Mouse (Mus musculus) left cerebral cortex, adult 2 months (tissue): ENCODE results near the gene Nek11. TPM values are rescaled to one million over a fixed set of nuclear protein-coding genes. Genes with fewer than 3 reads are reported as not detected.

Experiments
- DNase-seq, 2 experiments: peaks; one replicate each; pipeline ENCODE4 v3.0.0; 2021 to 2022; ENCODE audit warnings: low spot score in 2 of 2, mixed read lengths in 1 of 2; ENCODE audit errors: extremely low spot score in 1 of 2
- H3K27ac ChIP-seq: fragments of 200-600 bp; 2 replicates; pipeline ENCODE4 v1.8.1; 2022
- H3K4me3 ChIP-seq: fragments of 200-600 bp; 2 replicates; pipeline ENCODE4 v1.8.1; 2022
- CTCF ChIP-seq: fragments of 200-600 bp; IDR thresholded peaks from 2 replicates; pipeline ENCODE4 v1.8.1; 2022; ENCODE audit warnings: antibody characterized with exemption, mild to moderate bottlenecking, moderate library complexity
- intact Hi-C: fragments of 180-260 bp; cut with DNase I; formaldehyde crosslinking; loops from one replicate; pipeline ENCODE4 v1.15.1; 2025
- total RNA-seq, 2 experiments: library from RNA; stranded (reverse); gene quantifications; 2 replicates each; pipeline ENCODE4 v1.2.3; 2021

The Nek11 gene
- total RNA-seq, 2 experiments from 2014 or later: 1.0 to 1.6 TPM

DNA sequence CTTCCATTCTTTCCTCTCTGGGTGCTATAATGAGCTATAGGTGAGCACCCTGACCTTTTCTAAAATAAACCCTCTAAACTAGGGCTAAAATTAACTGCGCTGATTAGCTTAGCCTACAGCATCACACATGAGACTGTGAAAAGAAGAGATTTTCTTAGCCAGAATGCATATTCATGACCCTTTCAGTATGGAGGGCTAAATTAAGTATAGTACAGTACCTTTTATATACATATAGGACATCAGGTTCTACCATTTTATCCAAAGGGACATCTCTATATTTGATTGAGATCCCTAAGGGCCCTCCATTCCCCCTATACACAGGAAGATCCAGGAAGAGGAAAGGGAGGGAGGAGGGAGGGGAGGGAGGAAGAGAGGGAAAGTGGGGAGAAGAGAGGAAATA lies 141.2 kb downstream of the Nek11 start:
- H3K4me3 ChIP-seq: no peak overlapping the region
- TF ChIP-seq CTCF: no peak
- intact Hi-C loops: loop anchor here (2.0 to 10.0 kb wide), 4 partner anchors 21 to 121 kb away; no protein-coding TSS in a partner anchor
- no peak for DNase-seq
- peak overlapping the region; percentile 71 for H3K27ac ChIP-seq

DNA sequence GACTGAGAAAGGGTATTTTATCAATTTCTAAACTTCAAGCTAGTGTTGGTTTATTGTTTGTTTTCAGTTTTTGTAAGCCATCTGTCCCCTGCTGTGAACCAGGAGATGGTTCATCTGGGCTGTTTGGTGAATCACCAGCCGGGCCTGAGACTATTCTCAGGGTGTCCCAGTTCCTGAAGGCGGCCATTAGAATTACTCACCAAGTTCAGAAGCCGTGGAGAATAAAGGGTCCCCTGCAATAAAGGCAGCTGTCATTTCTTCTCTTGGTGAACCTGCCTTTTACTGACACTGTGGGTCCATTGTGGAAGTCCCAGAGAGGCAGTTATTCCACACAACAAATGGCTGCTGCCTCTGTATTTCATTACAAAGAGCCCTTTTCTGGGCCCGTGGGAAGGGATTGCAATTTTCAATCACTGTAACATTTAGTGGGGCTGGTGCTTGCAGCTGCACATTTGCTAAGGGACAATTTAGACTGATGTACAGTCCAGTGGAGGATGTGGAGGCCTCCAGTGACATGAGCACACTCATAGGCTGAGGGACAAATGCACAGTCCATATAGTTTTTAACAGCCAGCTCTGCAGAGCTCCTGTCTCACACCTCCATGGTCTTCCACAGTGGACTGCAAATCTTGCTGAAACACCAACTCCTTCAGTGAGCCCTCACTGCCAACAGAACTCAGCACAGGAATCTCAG lies 142.8 kb downstream of the Nek11 start:
- Histone ChIP-seq H3K4me3 (no peak overlapping the region), H3K27ac (peak overlapping the region; percentile 70)
- intact Hi-C loops: loop anchor here (5.0 to 10.0 kb wide), 2 partner anchors 115 to 122 kb away; no protein-coding TSS in a partner anchor
- DNase-seq: peak; percentile 13 to 18
- no peak for TF ChIP-seq CTCF

DNA sequence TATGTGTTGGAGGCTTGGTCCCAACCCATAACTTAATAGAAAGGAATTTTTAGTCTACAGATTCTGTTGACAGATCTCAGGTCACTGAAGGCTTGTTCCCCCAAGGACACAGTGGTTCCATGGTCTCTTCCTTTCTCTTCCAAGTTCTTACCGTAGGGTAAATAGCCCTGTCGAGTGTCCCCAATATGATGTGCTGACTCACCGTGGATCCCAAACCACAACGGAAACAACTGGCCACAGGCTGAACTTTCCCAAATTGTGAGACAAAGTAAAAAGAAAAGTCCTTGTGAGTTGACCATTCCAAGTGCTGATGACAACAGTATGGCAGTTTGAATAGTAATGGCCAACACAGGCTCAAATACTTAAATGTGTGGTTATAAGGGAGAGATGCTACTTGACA lies 144.1 kb downstream of the Nek11 start:
- intact Hi-C loops: loop anchor here (5.0 to 10.0 kb wide), 2 partner anchors 114 to 124 kb away; no protein-coding TSS in a partner anchor
- Histone ChIP-seq H3K27ac (no peak overlapping the region), H3K4me3 (no peak overlapping the region)
- no peak for DNase-seq
- TF ChIP-seq CTCF: no peak

DNA sequence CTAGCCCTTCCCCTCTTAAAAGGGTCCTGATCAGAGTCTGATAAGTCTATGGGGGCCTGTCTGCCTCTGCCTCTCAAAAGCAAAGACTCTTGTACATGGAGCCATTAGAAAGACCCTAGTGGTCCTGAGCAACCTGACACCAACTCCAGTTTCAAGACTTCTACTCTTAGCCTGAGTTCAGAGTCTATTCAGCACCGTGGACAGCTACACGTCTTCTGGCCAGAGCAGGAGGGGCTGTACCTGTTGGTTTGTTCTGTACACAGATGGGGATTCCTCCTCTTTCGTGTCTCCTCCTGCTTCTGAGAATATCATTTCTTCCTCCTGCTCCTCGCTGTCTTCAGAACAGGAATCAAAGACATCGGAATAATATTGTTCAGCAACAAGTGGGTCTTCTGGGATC lies 151.3 kb downstream of the Nek11 start:
- intact Hi-C loops: no loop called here
- Histone ChIP-seq H3K4me3 (no peak overlapping the region), H3K27ac (no peak overlapping the region)
- no peak for TF ChIP-seq CTCF
- DNase-seq: no peak

DNA sequence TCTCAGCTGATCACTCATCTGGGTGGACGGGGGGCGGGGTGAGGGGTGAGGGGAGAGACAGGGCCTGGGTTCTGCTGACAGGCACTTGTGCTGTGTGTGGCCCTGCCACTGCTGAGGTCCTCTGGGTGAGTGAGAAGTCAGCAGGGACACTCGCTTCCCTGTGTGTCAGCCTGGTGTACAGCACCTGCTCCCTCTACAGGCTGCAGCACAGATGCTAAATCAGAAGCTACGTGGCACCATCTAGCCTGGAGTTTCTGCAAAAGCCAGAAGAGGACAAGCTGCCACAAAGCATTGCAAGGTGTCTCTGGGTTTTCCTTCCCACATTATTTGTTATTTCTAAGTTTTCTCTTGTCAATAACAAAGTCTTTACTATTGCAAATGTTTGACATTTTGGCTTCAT lies 180.9 kb downstream of the Nek11 start:
- peak; percentile 59 for TF ChIP-seq CTCF
- Histone ChIP-seq H3K4me3 (no peak overlapping the region), H3K27ac (no peak overlapping the region)
- peak in 1 of 2 experiments; percentile 19 for DNase-seq
- intact Hi-C loops: loop anchor here (5.0 kb wide), 1 partner anchor 132 kb away; no protein-coding TSS in a partner anchor

DNA sequence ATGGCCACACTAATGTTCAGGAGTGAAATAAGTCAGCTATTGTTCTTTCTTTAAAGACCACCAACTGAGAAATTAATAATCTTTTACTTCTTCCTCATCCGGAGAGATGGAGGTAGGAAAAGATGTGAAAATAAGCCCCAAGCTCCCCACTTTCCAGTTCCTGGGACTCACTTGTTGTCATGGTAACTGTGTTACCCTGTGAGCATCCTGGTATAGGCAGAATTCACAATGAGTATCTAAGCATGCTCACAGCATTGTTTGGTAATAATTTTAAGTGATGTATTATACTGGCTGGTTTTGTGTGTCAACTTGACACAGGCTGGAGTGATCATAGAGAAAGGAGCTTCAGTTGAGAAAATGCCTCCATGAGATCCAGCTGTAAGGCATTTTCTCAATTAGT lies 195.0 kb downstream of the Nek11 start:
- Histone ChIP-seq H3K27ac (no peak overlapping the region), H3K4me3 (no peak overlapping the region)
- intact Hi-C loops: no loop called here
- no peak for DNase-seq
- TF ChIP-seq CTCF: no peak

DNA sequence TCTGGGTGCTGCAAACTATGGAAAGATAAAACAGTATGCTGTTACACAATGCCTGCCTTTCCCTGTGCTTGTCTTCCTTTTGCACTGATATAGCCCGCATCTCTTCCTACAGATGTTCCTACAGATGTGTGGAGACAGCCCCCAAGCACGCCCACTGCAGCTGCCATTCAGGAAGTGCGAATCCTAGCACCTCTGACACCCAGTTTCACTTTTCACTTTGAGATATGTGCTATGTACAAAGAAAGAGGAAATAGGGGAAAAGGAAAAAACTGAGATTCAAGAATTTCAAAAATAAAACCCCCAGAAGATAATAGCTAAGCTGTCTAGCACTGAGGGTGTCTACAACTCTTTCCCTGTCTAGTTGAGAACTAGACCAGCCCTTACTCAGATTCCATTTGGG lies 208.6 kb downstream of the Nek11 start:
- intact Hi-C loops: no loop called here
- TF ChIP-seq CTCF: no peak
- Histone ChIP-seq H3K27ac (no peak overlapping the region), H3K4me3 (no peak overlapping the region)
- no peak for DNase-seq

DNA sequence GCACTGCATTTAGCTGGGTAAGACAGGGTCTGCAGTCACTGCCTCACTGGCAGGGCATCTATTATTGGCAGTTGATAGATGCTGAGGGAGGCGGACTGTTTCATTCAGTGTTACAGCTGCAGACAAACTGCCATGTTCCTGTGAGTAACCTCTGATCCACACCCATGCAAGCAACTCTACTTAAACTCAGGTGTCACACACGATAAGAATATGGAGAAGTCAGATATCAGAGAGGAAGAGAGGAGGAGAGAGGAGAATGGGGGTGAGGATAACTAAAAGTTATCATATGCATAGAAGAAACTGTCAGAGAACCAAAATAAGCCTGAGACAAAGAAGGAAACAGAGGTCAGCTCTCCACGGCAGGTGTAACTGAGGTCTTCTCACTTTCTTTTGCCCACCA lies 212.9 kb downstream of the Nek11 start:
- DNase-seq: no peak
- Histone ChIP-seq H3K4me3 (no peak overlapping the region), H3K27ac (no peak overlapping the region)
- intact Hi-C loops: no loop called here
- no peak for TF ChIP-seq CTCF

DNA sequence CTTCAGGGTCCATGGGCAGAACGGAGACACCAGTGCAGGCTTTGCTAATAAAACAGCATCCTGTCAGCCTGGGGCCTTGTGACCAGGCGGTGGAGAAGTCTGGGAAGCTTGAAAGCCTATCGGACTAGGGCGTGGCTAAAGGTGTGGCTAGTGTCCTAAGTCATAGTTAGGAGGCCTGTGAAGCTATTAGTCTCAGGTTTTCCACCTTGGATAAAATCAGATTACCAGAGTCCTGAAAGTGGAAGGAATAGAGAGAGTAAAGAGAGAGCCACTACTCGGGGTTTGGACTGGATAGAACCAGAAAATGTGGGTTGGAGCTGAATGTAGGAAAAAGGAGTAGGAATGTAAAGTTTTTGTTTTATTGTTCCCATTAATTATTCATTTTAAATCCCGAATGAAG lies 250.3 kb downstream of the Nek11 start, which contains the start of gene 1700080E11Rik:
Gene 1700080E11Rik (minus strand): TSS at position 101 of the 400 bp plus-strand sequence.
- H3K4me3 ChIP-seq: no peak within 1 kb of the TSS
- TF ChIP-seq CTCF: no peak
- no peak within 1 kb of the TSS for H3K27ac ChIP-seq
- DNase-seq: no peak
- intact Hi-C loops: no loop called here

DNA sequence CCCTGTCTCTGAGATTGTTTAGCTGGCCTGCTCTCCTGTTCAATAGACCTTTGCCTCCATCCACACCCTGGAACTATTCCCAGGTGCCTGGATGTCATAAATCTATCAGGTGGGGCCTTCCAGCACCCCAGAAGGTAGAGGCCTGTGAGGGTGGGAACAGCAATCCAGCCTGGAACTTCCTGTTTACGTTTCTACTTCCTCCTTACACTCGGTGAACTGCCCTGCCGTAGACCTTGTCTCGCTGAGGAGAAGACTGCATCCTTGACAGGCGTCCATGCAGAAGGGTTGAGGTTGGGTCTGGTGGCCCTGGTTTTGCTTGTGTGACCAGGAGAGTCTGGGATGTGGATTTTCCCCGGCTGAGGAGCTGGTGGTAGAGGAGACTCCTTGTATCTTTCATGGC lies 256.1 kb downstream of the Nek11 start:
- intact Hi-C loops: loop anchor here (5.0 kb wide), 1 partner anchor 113 kb away; no protein-coding TSS in a partner anchor

DNA sequence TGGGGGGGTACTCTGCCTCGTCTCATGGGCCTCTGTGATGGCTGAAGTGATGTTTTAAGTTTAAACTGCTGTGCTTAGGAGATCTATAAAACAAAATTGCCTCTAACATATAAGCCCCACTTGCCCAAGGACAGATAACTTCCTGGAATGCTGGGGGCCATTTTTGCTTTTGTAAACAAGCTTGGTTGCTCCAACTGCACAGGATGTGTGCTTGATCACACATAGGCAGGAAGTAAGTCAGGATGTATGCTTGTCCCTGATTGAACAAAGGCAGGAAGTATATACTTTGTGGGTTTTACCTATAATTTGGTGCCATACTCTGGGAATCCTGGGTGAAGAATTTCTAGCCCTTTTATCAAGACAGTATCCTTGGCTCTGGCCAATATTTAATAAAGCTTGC lies 258.9 kb downstream of the Nek11 start:
- intact Hi-C loops: loop anchor here (5.0 kb wide), 1 partner anchor 116 kb away; no protein-coding TSS in a partner anchor
- H3K4me3 ChIP-seq: no peak overlapping the region
- no peak for TF ChIP-seq CTCF
- no peak overlapping the region for H3K27ac ChIP-seq
- no peak for DNase-seq

More for the DNA sequence above, 256.1 kb downstream of the Nek11 start:
- no peak for TF ChIP-seq CTCF
- no peak for DNase-seq
- Histone ChIP-seq H3K4me3 (no peak overlapping the region), H3K27ac (no peak overlapping the region)

DNA sequence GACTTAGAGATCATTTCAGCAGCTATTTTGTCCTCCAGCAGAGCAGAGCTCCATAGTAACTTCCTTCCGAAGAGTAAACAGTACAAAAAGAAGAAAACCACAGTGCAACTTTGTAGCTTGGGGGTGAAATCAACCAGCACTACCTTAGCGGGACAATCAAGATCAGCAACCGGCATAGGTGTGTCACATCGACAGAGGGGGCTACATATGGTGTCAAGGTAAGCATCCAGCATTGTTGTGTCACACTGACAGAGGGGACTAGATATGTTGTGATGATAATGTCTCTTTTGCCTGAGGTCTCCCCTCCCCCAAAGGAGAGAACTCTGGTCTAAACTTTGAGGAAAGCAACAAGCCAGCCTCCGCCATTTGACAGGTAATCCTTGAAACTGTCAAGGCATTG lies 260.8 kb downstream of the Nek11 start:
- Histone ChIP-seq H3K27ac (no peak overlapping the region), H3K4me3 (no peak overlapping the region)
- TF ChIP-seq CTCF: no peak
- no peak for DNase-seq
- intact Hi-C loops: no loop called here

DNA sequence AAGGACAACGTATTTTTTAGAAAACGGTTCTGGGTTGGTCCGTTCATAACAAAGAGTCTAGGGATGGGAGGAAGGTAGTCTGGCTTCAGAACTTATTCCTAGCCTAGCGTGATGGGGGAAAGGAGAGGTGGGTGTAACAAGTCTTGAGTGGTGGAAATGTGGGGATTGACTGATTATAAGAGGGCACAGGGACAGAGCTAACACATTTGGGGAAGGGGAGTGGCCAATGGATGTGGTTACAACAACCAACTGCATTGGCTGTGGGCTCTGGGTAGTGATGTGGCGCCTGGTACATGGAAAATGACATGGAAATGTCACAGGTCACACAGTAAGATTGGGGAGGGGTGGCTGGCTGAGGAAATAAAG lies 263.3 kb downstream of the Nek11 start:
- peak overlapping the region; percentile 90 for H3K27ac ChIP-seq
- H3K4me3 ChIP-seq: peak overlapping the region; percentile 78
- TF ChIP-seq CTCF: no peak
- no peak for DNase-seq
- intact Hi-C loops: no loop called here
